ENCODE assay signal across 17 mouse cellular contexts in genomic region chr12:84277832-84278231, GRCm38 (mm10). TPM values are rescaled to one million over a fixed set of nuclear protein-coding genes. Genes with fewer than 3 reads are reported as not detected.
A peak's percentile ranks its signal among the peaks of the same experiment; 100 is the strongest.
DNase-seq lines count a peak whose midpoint lies in the region; ATAC-seq and TF ChIP-seq lines count a peak whose summit lies in the region.
"Had no signal": no experiment of that assay in that cellular context is flagged by ENCODE, and none has a peak within 500 bp of the region (broad histone marks: within the 10 kb centered on the region; RNA-seq: fewer than 3 reads in every experiment).

No protein-coding gene starts in this region.

- no peak overlapping the region for H3K4me3 ChIP-seq in hindbrain, postnatal 0 days (ENCODE audit: low read length)
- H3K4me3 ChIP-seq in hindbrain, embryonic 10.5 days: no peak overlapping the region
- no peak overlapping the region for H3K4me3 ChIP-seq in intestine, embryonic 15.5 days (replicated peaks)
- H3K4me3 ChIP-seq: embryonic facial prominence, embryonic 15.5 days; limb, embryonic 12.5 days had no signal

- H3K36me3 ChIP-seq in hindbrain, postnatal 0 days (ENCODE audit: insufficient read depth, low read length): no peaks in the 10 kb centered on the region
- H3K36me3 ChIP-seq in hindbrain, embryonic 10.5 days: no peaks in the 10 kb centered on the region
- H3K36me3 ChIP-seq in intestine, embryonic 15.5 days: no peaks in the 10 kb centered on the region
- H3K36me3 ChIP-seq: embryonic facial prominence, embryonic 15.5 days; limb, embryonic 12.5 days had no signal

- no peak for ATAC-seq in hindbrain, postnatal 0 days
- peak; percentile 68; the same call in 1 of the 2 replicates for ATAC-seq in intestine, embryonic 15.5 days

- TF ChIP-seq CTCF in hindbrain, postnatal 0 days (IDR thresholded peaks at IDR 0.05; ENCODE audit: low read depth): peak; percentile 49

- H3K9me3 ChIP-seq in hindbrain, postnatal 0 days (ENCODE audit: low read length): no peaks in the 10 kb centered on the region
- peaks cover 2% of the 10 kb centered on the region; the same call in 1 of the 2 replicates for H3K9me3 ChIP-seq in hindbrain, embryonic 10.5 days
- no peaks in the 10 kb centered on the region for H3K9me3 ChIP-seq in intestine, embryonic 15.5 days
- H3K9me3 ChIP-seq: embryonic facial prominence, embryonic 15.5 days; limb, embryonic 12.5 days had no signal

- no peak overlapping the region for H3K27ac ChIP-seq in hindbrain, postnatal 0 days
- H3K27ac ChIP-seq in hindbrain, embryonic 10.5 days: no peak overlapping the region
- H3K27ac ChIP-seq in intestine, embryonic 15.5 days: no peak overlapping the region
- H3K27ac ChIP-seq: embryonic facial prominence, embryonic 15.5 days; limb, embryonic 12.5 days; macrophage had no signal

- no peak overlapping the region for H3K9ac ChIP-seq in hindbrain, postnatal 0 days (replicated peaks; ENCODE audit: low read length)
- H3K9ac ChIP-seq in intestine, embryonic 15.5 days: no peak overlapping the region
- H3K9ac ChIP-seq: embryonic facial prominence, embryonic 15.5 days; limb, embryonic 12.5 days had no signal

- H3K4me1 ChIP-seq in hindbrain, postnatal 0 days (ENCODE audit: insufficient read depth, low read length): no peaks in the 10 kb centered on the region
- H3K4me1 ChIP-seq in hindbrain, embryonic 10.5 days (replicated peaks): peaks cover 5% of the 10 kb centered on the region; the same call in 1 of the 2 replicates
- H3K4me1 ChIP-seq in intestine, embryonic 15.5 days (replicated peaks): no peaks in the 10 kb centered on the region
- H3K4me1 ChIP-seq: embryonic facial prominence, embryonic 15.5 days; limb, embryonic 12.5 days had no signal

- DNase-seq in hindbrain, postnatal 0 days (ENCODE audit: low spot score): peak; percentile 25
- no peak for DNase-seq in hindbrain, embryonic 10.5 days (ENCODE audit: low spot score)
- peak; percentile 48 for DNase-seq in retina, postnatal 1 day
- DNase-seq in retina, embryonic 14.5 days (ENCODE audit: low spot score): no peak
- DNase-seq in thymus, postnatal 14 days: no peak
- DNase-seq in layer of hippocampus, adult 11-12 months (ENCODE audit: low spot score): no peak
- DNase-seq: cerebellum, adult 11 months; cerebellum, postnatal 36 days; gastrocnemius, postnatal 25 days; heart, postnatal 10 days; lung, adult 18-20 months; right cerebral cortex, postnatal 14 days had no signal

- H3K4me2 ChIP-seq in hindbrain, postnatal 0 days (ENCODE audit: low read depth, low read length): no peak overlapping the region
- no peak overlapping the region for H3K4me2 ChIP-seq in intestine, embryonic 15.5 days (replicated peaks)
- H3K4me2 ChIP-seq: embryonic facial prominence, embryonic 15.5 days; limb, embryonic 12.5 days had no signal

- WGBS in hindbrain, postnatal 0 days: 28% methylated on average over 3 of the region's 3 CpGs
- 73% methylated on average over 3 of the region's 3 CpGs for WGBS in hindbrain, embryonic 10.5 days
- 64% methylated on average over 3 of the region's 3 CpGs for WGBS in intestine, embryonic 15.5 days

- no peaks in the 10 kb centered on the region for H3K27me3 ChIP-seq in hindbrain, postnatal 0 days (ENCODE audit: insufficient read depth, low read length)
- H3K27me3 ChIP-seq in hindbrain, embryonic 10.5 days (ENCODE audit: insufficient read depth, poor library complexity, severe bottlenecking): no peaks in the 10 kb centered on the region
- H3K27me3 ChIP-seq in intestine, embryonic 15.5 days (replicated peaks): no peaks in the 10 kb centered on the region
- H3K27me3 ChIP-seq: CH12.LX; embryonic facial prominence, embryonic 15.5 days; limb, embryonic 12.5 days had no signal

RNA-seq across cellular contexts. Expression of gene Ptgr2, which starts 7.2 kb away (rescaled TPM):
- total RNA-seq in hindbrain, postnatal 0 days (2014; rRNA removed): 10.2 and 13.4 TPM in 2 replicates
- polyA plus RNA-seq in hindbrain, postnatal 0 days (2015; fragmentation: Nextera tagmentation; extraction: Ambion mirVana): 20.3 and 22.7 TPM in 2 replicates
- polyA plus RNA-seq in hindbrain, embryonic 10.5 days (2016; fragmentation: Nextera tagmentation; extraction: Ambion mirVana): 16.4 and 18.8 TPM in 2 replicates
- 41.7 and 45.2 TPM in 2 replicates for polyA plus RNA-seq in intestine, embryonic 15.5 days (2015; fragmentation: Nextera tagmentation; extraction: Ambion mirVana)

RNA-seq across cellular contexts. Expression of gene Zfp410, which starts 38.8 kb away (rescaled TPM):
- total RNA-seq in hindbrain, postnatal 0 days (2014; rRNA removed): 30.9 and 55.9 TPM in 2 replicates
- polyA plus RNA-seq in hindbrain, postnatal 0 days (2015; fragmentation: Nextera tagmentation; extraction: Ambion mirVana): 50.0 and 53.8 TPM in 2 replicates
- 106 and 120 TPM in 2 replicates for polyA plus RNA-seq in hindbrain, embryonic 10.5 days (2016; fragmentation: Nextera tagmentation; extraction: Ambion mirVana)
- polyA plus RNA-seq in intestine, embryonic 15.5 days (2015; fragmentation: Nextera tagmentation; extraction: Ambion mirVana): 54.7 and 61.6 TPM in 2 replicates

RNA-seq across cellular contexts. Expression of gene Elmsan1, which starts 59.2 kb away (rescaled TPM):
- total RNA-seq in hindbrain, postnatal 0 days (2014; rRNA removed): 9.3 and 11.5 TPM in 2 replicates
- 2.7 and 3.0 TPM in 2 replicates for polyA plus RNA-seq in hindbrain, postnatal 0 days (2015; fragmentation: Nextera tagmentation; extraction: Ambion mirVana)
- 6.5 and 8.2 TPM in 2 replicates for polyA plus RNA-seq in hindbrain, embryonic 10.5 days (2016; fragmentation: Nextera tagmentation; extraction: Ambion mirVana)
- 7.2 and 7.7 TPM in 2 replicates for polyA plus RNA-seq in intestine, embryonic 15.5 days (2015; fragmentation: Nextera tagmentation; extraction: Ambion mirVana)

Comparison
In these comparisons a context has a peak if more than half of its experiments do, and no peak if none do; other contexts are left out.
1. DNase-seq: peak in hindbrain, postnatal 0 days (single experiment) and retina, postnatal 1 day (single experiment); none in hindbrain, embryonic 10.5 days (single experiment), retina, embryonic 14.5 days (single experiment), thymus, postnatal 14 days (single experiment) and layer of hippocampus, adult 11-12 months (single experiment).